Mouse (Mus musculus): ENCODE measurements around the gene Tenm2.

DNA sequence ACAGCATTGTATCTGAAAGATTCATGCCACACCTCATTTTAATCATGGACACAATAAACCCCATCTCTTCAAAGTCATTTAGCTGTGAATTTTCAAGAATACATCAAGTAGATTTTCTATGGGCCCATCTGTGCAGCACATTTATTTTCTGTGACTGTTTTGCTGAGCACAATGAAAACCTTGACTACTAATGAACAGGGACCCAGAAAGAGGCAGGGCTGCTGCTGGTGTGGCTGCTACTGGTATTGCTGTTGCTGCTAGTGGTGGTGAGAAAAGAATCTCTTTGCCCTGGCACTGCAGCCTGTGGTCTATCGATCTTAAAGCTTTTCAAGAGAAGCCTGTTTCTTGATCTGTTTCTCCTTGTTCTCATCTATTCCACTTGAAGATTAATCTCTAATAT is 226.5 kb downstream of the Tenm2 start:
- TF ChIP-seq CTCF (IDR thresholded peaks at IDR 0.05; ENCODE audit: control insufficient read depth, insufficient read depth, low read length) (no peak), POLR2A (IDR thresholded peaks at IDR 0.05; ENCODE audit: borderline replicate concordance, control insufficient read depth, low read depth, low read length) (no peak)

Data from bone marrow, adult 2 months (tissue).